Mouse (Mus musculus): ENCODE measurements around the gene Snap23. TPM values are rescaled to one million over a fixed set of nuclear protein-coding genes. Genes with fewer than 3 reads are reported as not detected.

The Snap23 gene
- polyA plus RNA-seq, 1 experiment from 2014 or later, result 42.0 TPM

DNA sequence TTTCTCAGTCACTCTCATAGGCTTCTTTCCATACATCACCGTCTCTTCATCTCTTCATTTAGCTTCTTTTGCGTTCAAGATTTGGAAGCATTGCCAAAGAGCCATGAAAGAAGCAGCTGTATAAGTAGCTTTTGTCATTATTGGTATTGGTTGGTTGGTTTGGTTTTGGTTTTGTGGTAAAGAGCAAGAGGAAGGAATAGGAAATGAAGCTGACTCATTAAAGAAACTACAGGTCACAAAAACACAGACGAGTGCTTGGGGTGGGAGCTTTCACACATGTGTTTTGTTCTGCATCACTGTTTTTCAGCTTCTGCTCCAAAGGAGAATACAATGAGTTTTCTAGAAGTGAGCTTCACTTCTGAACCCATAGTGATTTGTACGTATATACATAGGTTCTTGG lies 32.0 kb downstream of the Snap23 start:
- no peaks in the 10 kb centered on the region for H3K27me3 ChIP-seq (ENCODE audit: insufficient read depth, poor library complexity, severe bottlenecking)
- H3K27ac ChIP-seq, result no peak overlapping the region
- no peaks in the 10 kb centered on the region for H3K9me3 ChIP-seq
- no peak for DNase-seq (ENCODE audit: low spot score)
- 95% methylated on average over 4 of the region's 4 CpGs for WGBS
- H3K4me3 ChIP-seq, result no peak overlapping the region
- no peaks in the 10 kb centered on the region for H3K4me1 ChIP-seq (replicated peaks)
- H3K36me3 ChIP-seq, result peaks cover 85% of the 10 kb centered on the region

DNA sequence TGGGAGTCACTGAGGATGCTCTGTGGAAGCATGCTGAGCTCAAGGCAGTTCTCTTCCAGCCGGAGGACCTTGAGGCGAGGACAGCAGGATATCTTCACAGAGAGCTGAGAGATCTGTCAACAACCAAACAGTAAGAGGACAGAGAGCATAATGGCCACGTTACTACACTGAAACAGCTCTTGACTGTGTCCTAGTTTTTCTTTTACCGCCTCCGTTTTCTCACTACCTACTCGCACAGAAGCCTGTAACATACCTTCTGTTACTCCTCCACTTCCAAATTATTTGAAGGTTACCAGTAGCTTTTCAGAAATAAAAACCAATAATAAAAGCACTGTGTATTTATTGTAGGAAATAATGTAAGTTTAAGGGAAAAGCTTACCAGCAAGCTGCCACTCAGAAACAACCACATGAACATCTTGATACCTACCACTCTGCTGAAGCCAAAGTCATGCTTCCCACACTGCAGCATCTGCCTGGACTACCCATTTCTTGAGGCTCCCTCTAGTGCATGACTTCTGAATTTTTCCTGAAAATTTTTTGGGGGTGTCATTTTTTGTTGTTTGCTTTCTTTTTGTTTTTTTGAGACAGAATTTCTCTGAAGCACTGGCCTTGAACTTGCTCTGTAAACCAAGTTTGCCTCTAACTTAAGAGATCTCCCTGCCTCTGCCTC lies 38.7 kb downstream of the Snap23 start:
- Histone ChIP-seq H3K36me3 (peaks cover 42% of the 10 kb centered on the region), H3K27ac (no peak overlapping the region), H3K27me3 (ENCODE audit: insufficient read depth, poor library complexity, severe bottlenecking) (no peaks in the 10 kb centered on the region), H3K4me1 (replicated peaks) (peaks cover 23% of the 10 kb centered on the region), H3K9me3 (no peaks in the 10 kb centered on the region), H3K4me3 (no peak overlapping the region)
- no peak for DNase-seq (ENCODE audit: low spot score)
- 88% methylated on average over 6 of the region's 6 CpGs for WGBS

DNA sequence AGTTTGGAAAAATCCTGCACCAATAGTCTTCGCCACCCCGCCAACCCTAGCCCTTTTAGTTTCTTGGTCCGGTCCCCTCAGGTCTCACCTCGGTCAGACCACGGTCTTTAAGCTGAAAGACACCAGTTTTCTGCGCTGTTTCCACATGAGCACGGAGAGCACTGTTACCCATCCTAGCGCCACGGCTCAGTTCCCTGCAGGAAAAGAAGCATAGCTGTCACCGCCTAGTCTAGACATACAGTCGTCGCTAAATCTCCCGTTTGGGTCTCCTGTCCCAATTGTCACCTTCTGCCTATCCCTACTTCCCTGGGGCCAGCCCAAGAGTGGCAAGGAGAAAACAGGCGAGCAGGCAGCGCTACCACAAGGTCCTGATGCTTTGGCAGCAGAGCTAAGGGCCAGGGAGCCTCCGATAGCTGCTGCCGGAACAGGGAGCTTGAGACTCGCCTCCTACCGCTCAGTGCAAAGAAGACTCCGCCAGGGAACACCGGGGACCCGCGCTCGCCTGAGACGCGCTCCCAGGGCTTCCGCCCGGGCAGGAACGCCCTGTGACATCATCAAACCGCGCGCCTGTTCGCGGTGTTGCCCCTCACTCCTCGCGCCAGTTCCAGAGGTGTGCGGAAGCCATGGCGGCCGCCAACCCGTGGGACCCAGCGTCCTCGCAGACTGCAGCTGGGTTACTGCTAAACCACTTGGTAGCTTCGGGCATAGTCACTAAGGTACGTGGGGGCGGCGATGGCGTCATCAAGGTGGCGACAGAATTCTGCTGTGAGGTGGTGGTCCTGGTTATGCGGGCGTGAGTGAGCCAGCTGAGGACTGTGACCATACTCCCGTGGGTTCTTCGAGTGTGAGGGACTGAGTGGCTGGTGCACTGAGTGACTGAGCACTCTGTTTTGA lies 41.6 kb downstream of the Snap23 start, which contains the start of the genes Haus2 and Lrrc57:
TSS of gene Haus2 (plus strand) at position 554 of the 894 bp plus-strand sequence.
TSS of gene Lrrc57 (minus strand) at position 691 of the 894 bp plus-strand sequence.
- peak; percentile 93 for DNase-seq (ENCODE audit: low spot score)
- Histone ChIP-seq H3K27ac (peak within 1 kb of the TSS; percentile 96), H3K4me1 (replicated peaks) (peaks cover 23% of the 10 kb centered on the region), H3K27me3 (ENCODE audit: insufficient read depth, poor library complexity, severe bottlenecking) (no peaks in the 10 kb centered on the region), H3K36me3 (peaks cover 43% of the 10 kb centered on the region), H3K9me3 (no peaks in the 10 kb centered on the region), H3K4me3 (peak within 1 kb of the TSS; percentile 93)
- WGBS, result under 1% methylated on average over 52 of the region's 52 CpGs

DNA sequence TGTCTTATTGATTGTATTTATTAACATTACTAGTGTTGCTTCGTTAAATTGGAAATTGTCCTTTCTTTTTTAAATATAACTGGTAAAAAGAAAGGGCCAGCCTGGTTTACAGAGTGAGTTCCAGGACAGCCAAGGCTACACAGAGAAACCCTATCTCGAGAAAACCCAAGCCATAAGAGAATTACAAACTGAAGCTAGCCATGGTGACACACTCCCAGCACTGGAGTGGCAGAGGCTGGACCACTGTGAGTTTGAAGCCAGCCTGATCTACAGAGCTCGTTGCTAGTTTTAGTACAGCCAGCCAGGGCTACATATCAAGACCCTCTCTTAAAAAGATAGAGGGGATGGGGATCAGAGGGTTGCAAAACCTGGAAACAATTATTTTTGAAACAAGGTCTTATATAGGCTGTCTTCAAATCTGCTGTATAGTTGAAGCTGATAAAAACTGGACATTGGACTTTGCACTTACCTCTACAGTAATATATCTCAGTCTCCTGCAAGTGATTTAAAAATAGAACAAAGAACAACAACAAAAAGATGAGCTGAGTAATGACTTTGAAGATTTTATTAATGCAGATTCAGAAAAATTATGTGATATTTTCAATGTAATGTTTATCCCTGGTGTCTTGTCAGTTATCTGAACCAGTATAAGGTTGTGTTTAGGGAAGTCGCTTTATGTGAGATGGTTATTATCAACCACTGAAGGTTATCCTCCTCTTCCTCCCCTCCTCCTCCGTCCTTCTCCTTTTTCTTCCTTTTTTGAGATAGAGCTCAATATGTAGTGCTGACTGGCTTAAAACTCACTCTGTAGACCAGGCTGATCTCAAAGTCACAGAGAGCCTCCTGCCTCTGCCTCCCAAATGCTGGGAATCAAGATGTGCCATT lies 49.0 kb downstream of the Snap23 start:
- no peak overlapping the region for H3K4me3 ChIP-seq
- H3K36me3 ChIP-seq, result peaks cover 83% of the 10 kb centered on the region
- DNase-seq (ENCODE audit: low spot score), result no peak
- WGBS, result 91% methylated on average over 5 of the region's 5 CpGs
- H3K9me3 ChIP-seq, result no peaks in the 10 kb centered on the region
- no peaks in the 10 kb centered on the region for H3K27me3 ChIP-seq (ENCODE audit: insufficient read depth, poor library complexity, severe bottlenecking)
- H3K4me1 ChIP-seq (replicated peaks), result no peaks in the 10 kb centered on the region
- no peak overlapping the region for H3K27ac ChIP-seq

DNA sequence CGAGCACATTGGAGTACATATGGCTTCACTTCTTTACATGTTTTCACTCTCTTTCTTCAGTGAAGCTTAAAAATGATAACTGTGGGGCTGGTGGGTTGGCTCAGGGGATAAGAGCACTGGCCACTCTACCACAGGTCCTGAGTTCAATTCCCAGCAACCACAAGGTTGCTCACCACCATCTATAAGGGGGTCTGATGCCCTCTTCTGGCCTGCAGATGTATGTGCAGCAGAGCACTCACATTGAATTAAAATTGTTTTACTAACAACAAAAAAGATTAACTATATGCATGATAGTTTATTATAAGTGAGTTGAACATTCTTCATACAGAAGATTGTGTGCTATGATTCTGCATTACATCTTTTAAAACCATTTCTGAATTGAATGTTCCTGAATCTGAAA lies 52.1 kb downstream of the Snap23 start:
- Histone ChIP-seq H3K4me1 (replicated peaks) (no peaks in the 10 kb centered on the region), H3K27ac (no peak overlapping the region), H3K4me3 (no peak overlapping the region), H3K9me3 (no peaks in the 10 kb centered on the region), H3K27me3 (ENCODE audit: insufficient read depth, poor library complexity, severe bottlenecking) (no peaks in the 10 kb centered on the region), H3K36me3 (peaks cover 59% of the 10 kb centered on the region)
- 100% methylated on average over 1 of the region's 1 CpGs for WGBS
- no peak for DNase-seq (ENCODE audit: low spot score)

DNA sequence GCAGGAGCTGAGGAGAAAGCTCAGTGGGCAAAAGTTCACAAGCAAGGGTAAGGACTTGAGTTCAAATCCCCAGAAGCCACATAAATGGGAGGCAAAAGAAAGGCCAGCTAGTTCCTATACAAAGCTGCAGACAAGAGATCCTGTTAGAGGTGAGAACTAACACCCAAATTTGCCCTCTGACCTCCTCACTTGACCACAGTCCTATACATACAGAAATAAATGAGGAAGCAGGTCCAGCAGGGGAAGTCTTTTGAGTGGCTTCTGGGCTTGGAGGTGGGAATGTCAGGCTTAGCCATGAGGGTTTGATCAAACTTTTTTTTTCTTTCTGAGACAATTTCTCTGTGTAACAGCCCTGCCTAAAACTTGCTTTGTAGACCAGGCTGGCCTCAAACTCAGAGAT lies 55.4 kb downstream of the Snap23 start:
- H3K27ac ChIP-seq, result no peak overlapping the region
- H3K27me3 ChIP-seq (ENCODE audit: insufficient read depth, poor library complexity, severe bottlenecking), result no peaks in the 10 kb centered on the region
- peaks cover 25% of the 10 kb centered on the region for H3K36me3 ChIP-seq
- H3K4me3 ChIP-seq, result no peak overlapping the region
- no peak for DNase-seq (ENCODE audit: low spot score)
- no peaks in the 10 kb centered on the region for H3K9me3 ChIP-seq
- no peaks in the 10 kb centered on the region for H3K4me1 ChIP-seq (replicated peaks)

DNA sequence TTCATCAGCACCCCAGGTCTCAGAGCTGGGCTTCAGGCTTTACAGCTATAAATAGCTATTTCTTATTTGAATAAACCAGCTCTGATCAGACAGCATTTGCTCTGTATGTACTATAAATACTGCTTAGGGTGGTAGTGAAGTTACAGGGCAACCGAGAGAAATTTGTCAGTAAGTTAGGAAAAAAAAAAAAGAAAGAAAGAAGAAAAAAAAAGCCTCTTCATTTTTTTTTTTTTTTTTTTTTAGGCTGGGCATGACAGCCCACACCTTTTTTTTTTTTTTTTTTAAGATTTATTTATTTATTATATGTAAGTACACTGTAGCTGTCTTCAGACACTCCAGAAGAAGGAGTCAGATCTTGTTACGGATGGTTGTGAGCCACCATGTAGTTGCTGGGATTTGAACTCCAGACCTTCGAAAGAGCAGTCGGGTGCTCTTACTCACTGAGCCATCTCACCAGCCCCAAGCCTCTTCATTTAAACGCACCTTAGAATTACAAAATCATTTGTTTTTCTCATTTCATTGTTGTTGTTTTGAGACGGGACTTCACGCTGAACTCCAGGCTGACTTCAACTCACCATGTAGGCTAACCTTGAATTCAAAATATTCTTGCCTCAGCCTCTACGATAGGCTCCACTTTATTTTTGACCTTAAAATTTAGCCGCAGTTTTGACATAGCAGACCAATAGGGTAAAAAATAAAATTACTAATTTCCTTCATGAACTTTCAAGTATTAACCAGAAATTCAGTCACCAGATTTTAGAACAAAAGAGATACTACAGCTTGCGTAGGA lies 60.8 kb downstream of the Snap23 start:
- H3K36me3 ChIP-seq, result peaks cover 8% of the 10 kb centered on the region; the same call in 1 of the 2 replicates
- peaks cover 11% of the 10 kb centered on the region for H3K4me1 ChIP-seq (replicated peaks)
- 31% methylated on average over 10 of the region's 10 CpGs for WGBS
- H3K27ac ChIP-seq, result peak overlapping the region; percentile 85
- H3K4me3 ChIP-seq, result peak overlapping the region; percentile 61
- no peak for DNase-seq (ENCODE audit: low spot score)
- H3K9me3 ChIP-seq, result no peaks in the 10 kb centered on the region
- no peaks in the 10 kb centered on the region for H3K27me3 ChIP-seq (ENCODE audit: insufficient read depth, poor library complexity, severe bottlenecking)

DNA sequence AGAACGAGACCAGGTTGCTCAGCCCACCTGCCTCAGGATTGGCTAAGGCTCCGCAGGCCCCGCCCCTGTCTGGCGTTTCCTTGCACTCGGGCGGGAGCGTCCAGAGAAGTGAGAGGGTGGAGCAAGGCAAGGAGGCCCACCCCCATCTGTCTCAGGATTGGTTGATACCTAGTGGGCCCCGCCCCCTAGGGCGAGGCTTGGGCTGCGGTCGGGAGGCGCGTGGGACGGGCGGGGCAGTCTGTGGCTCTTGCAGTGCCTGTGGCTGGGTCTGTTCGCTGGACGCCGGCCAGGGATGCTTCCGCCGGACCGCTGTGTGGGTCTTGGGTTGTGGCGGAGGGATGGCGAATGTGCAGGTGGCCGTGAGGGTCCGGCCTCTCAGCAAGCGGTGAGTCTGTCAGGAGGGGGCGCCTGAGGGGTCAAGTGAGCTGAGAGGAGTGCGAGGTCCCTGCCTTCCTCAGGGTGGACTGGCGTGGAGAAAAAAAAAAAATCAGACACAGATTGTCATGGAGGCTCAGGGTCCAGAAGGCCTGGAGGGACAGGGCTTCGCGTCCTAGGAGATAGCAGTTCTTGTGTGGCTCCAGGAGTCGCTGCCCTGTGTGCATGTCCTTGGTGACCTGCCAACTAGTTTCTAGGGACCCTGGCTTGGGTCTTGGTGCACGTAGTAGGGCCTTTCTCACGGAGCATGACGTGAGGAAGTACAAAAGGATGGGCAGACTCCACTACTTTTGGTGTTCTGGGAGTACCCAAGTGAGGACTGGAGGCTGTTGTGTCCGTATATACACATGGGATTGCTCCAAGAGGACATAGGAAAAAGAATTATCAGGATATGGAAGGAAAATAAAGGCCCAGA lies 61.6 kb downstream of the Snap23 start, which contains the start of gene Stard9:
TSS of gene Stard9 (plus strand) at position 236 of the 850 bp plus-strand sequence.
- Histone ChIP-seq H3K36me3 (peaks cover 11% of the 10 kb centered on the region; the same call in 1 of the 2 replicates), H3K27me3 (ENCODE audit: insufficient read depth, poor library complexity, severe bottlenecking) (no peaks in the 10 kb centered on the region), H3K9me3 (no peaks in the 10 kb centered on the region), H3K4me1 (replicated peaks) (peaks cover 11% of the 10 kb centered on the region), H3K27ac (peak within 1 kb of the TSS; percentile 85), H3K4me3 (peak within 1 kb of the TSS; percentile 61)
- 2% methylated on average over 36 of the region's 36 CpGs for WGBS
- DNase-seq (ENCODE audit: low spot score), result peak; percentile 98

DNA sequence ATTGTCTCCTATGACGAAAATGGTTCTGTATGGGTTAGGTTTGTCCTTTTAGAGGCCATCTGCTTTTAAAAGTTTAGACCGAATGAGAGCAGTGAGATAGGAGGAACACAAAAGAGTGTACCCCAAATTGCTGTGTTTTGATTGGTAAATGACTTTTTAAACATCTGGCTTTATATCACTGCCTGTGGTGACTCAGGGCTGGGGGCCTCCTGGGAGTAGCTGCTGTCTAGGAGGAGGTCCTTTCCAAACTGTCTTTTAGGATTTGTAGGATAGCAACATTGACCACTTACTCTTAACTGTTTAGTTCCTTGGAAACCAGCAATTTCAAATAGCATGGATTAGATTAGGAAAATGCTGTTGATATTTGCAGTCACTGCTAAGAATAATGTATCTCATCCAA lies 62.8 kb downstream of the Snap23 start:
- no peak for DNase-seq (ENCODE audit: low spot score)
- peaks cover 23% of the 10 kb centered on the region for H3K36me3 ChIP-seq
- H3K4me3 ChIP-seq, result no peak overlapping the region
- H3K9me3 ChIP-seq, result no peaks in the 10 kb centered on the region
- H3K27me3 ChIP-seq (ENCODE audit: insufficient read depth, poor library complexity, severe bottlenecking), result no peaks in the 10 kb centered on the region
- WGBS, result 85% methylated on average over 2 of the region's 2 CpGs
- no peak overlapping the region for H3K27ac ChIP-seq
- H3K4me1 ChIP-seq (replicated peaks), result peaks cover 11% of the 10 kb centered on the region

DNA sequence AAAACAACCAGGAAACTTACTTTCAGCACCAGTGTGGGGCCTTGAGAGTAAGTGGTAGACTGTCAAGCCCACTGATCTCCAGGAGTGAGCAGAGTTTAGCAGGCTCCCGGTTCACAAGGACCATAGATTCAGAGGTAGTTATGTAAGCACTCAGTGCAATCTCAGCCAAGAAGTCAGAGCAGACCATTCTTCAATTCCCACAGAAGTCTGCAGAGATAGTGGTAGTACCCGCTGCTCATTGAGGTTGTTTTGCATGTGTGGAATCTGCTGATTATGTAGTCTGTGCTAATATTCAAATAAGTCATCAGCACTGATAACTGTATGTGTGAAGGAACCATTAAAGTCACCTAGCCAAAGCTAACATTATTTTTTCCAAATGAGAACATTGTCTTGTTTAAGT lies 63.2 kb downstream of the Snap23 start:
- peaks cover 27% of the 10 kb centered on the region for H3K36me3 ChIP-seq
- no peak for DNase-seq (ENCODE audit: low spot score)
- no peak overlapping the region for H3K4me3 ChIP-seq
- no peak overlapping the region for H3K27ac ChIP-seq
- H3K27me3 ChIP-seq (ENCODE audit: insufficient read depth, poor library complexity, severe bottlenecking), result no peaks in the 10 kb centered on the region
- H3K9me3 ChIP-seq, result no peaks in the 10 kb centered on the region
- 80% methylated on average over 2 of the region's 2 CpGs for WGBS
- peaks cover 11% of the 10 kb centered on the region for H3K4me1 ChIP-seq (replicated peaks)

DNA sequence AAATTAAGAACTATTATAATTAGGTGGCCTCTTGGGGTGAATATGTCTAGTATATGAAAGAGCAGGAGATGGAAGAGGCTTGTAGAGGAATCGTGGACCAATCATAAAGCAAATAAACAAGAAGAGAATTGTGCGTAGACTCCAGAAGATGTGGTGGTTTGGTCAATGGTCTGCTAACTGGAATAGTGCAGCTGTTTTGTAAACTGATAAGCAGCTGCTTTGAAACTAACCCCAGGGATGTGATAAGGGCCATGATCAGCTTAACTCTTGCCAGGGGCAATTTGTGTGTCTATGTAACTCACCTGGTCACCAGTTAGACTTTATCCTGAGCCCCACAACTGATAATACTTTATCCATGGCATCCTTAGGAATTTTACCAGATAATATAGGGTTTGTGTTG lies 64.0 kb downstream of the Snap23 start:
- no peaks in the 10 kb centered on the region for H3K27me3 ChIP-seq (ENCODE audit: insufficient read depth, poor library complexity, severe bottlenecking)
- 87% methylated on average over 2 of the region's 2 CpGs for WGBS
- no peak overlapping the region for H3K4me3 ChIP-seq
- peaks cover 27% of the 10 kb centered on the region for H3K36me3 ChIP-seq
- no peaks in the 10 kb centered on the region for H3K9me3 ChIP-seq
- H3K4me1 ChIP-seq (replicated peaks), result peaks cover 11% of the 10 kb centered on the region
- no peak for DNase-seq (ENCODE audit: low spot score)
- no peak overlapping the region for H3K27ac ChIP-seq

All from hindbrain, embryonic 10.5 days (tissue).